Mouse (Mus musculus) MN1 (cell line): Measurements from ENCODE around the gene Tapbp.

Source experiments
- DNase-seq: peaks from one replicate; pipeline ENCODE4 v3.0.0-alpha.2; 2016; ENCODE audit warnings: low spot score

Tapbp gene

GRCm38 (mm10) chr17:33965846-33966550, 50.3 kb downstream of the Tapbp start:
- DNase-seq = no peak

DNA sequence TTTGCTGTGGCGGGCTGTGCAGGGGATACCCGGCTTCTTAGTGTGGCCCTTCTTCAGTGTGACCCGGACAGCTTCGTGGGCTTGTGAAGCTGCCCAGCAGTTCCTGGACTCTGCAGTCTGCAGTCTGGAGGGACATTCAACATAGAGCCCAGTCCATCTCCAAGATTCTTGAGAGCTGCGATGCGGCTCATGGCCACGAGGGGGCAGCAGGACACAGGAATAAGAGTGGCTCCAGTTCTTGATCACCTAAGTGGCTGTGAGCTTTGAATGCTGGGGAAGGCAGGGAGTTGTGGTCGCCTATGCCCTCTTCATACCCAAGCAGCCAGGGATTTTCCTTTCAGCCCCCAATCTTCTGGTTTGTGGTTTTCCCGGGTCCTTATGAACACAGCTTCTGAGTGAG, 52.8 kb downstream of the Tapbp start:
- DNase-seq = peak; percentile 91

DNA sequence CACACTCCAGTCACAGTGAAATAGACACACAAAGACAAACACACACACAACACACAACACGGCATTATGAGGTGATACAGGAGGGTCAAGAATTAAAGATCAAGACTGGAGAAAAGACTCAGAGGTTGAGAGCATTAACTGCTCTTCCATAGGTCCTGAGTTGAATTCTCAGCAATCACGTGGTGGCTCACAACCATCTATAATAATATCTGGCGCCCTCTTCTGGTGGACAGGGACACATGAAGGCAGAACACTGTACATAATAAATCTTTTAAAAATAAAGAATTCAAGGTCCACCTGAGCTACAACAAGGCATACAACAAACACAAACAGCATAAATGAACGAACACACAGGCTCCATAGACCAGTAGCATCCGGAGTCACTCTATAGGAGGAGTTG, 53.2 kb downstream of the Tapbp start:
- DNase-seq = peak; percentile 58

DNA sequence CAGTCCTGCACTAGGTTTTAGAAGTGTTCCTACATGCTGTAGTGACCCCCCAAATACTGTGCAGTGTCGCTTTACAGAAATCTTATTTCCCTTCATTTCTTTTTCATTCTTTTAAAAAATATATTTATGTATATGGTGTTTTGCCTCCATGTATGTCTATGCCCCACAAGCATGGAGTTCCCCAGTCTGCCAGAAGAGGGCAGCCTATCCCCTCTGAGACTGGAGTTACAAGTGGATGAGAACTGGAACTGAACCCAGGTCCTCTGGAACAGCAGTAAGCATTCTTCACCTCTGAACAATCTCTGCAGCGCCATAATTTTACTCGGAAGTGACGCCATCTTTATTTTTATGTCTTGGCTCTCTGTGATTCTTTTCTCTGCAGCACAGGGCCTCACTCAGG, 53.7 kb downstream of the Tapbp start:
- DNase-seq = no peak

- peak; percentile 75 for DNase-seq
Measured at GRCm38 (mm10) chr17:33972691-33973090, 57.0 kb downstream of the Tapbp start.

- DNase-seq = no peak
Measured at GRCm38 (mm10) chr17:33973572-33973971, 57.9 kb downstream of the Tapbp start.

GRCm38 (mm10) chr17:33977861-33978557, 62.3 kb downstream of the Tapbp start:
- peak; percentile 31 for DNase-seq

DNA sequence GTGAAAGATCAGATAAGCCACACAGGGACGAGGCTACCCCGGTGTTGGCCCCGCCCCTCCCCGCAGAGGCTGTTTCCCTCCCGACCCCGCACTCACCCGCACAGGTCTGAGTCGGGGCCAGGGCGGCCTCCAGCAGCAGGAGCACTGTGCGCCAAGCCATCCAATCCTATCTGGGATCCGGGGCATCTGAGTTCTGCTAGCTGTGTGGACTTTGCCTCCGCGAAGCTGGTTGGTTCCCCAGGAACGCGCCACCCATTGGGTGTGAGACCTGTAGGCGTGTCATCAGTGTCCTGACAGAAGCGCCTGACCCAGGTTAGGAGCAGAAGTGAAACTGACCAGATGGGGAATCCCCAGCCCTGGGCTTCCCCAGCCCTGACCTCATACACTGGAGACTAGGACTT, 62.9 kb downstream of the Tapbp start:
- peak; percentile 97 for DNase-seq
